Mouse (Mus musculus) forebrain, embryonic 12.5 days (tissue): ENCODE results near the gene Rfpl4. TPM values are rescaled to one million over a fixed set of nuclear protein-coding genes. Genes with fewer than 3 reads are reported as not detected.
"Not testable (repeated sequence)": the region's sequence is repeated elsewhere in the genome, so short reads cannot be mapped to it uniquely, and the experiment has no call there.

Experiments used
- ATAC-seq: fragments of 200-750 bp; cut with Nextera tagmentation; 2 replicates; pipeline ENCODE4 v1.8.0; 2017; ENCODE audit warnings: moderate TSS enrichment; ENCODE audit not compliant: low FRiP score
- H3K27ac ChIP-seq: fragments of 300-500 bp; sonication (generic); 2 replicates; pipeline ENCODE4 v1.5.1; 2016; ENCODE audit warnings: mild to moderate bottlenecking
- H3K27me3 ChIP-seq: fragments of 300-500 bp; sonication (generic); 2 replicates; pipeline ENCODE4 v1.6.1; 2016; ENCODE audit warnings: mild to moderate bottlenecking
- H3K36me3 ChIP-seq: fragments of 300-500 bp; sonication (generic); replicated peaks from 2 replicates; pipeline ENCODE4 v1.6.1; 2016; ENCODE audit warnings: mild to moderate bottlenecking
- H3K4me1 ChIP-seq: fragments of 300-500 bp; sonication (generic); 2 replicates; pipeline ENCODE4 v1.6.1; 2016
- H3K4me2 ChIP-seq: fragments of 300-500 bp; sonication (generic); 2 replicates; pipeline ENCODE4 v1.6.1; 2016; ENCODE audit warnings: mild to moderate bottlenecking, moderate library complexity
- H3K4me3 ChIP-seq: fragments of 300-500 bp; sonication (generic); replicated peaks from 2 replicates; pipeline ENCODE4 v1.5.1; 2016; ENCODE audit warnings: mild to moderate bottlenecking
- H3K9ac ChIP-seq: fragments of 300-500 bp; sonication (generic); 2 replicates; pipeline ENCODE4 v1.6.1; 2016; ENCODE audit warnings: mild to moderate bottlenecking
- H3K9me3 ChIP-seq: fragments of 300-500 bp; sonication (generic); 2 replicates; pipeline ENCODE4 v1.6.1; 2016
- WGBS: fragments of 180-500 bp; shearing (Covaris S2); methylation state at CpG from one replicate; pipeline ENCODE4 v1.1.7; 2016; 5-methylcytosine and 5-hydroxymethylcytosine counted together
- polyA plus RNA-seq: library from polyadenylated mRNA; unstranded; fragments of >200 nt; fragmentation: Nextera tagmentation; extraction: Ambion mirVana; gene quantifications from 2 replicates; pipeline ENCODE4 v1.2.1, GENCODE M21; 2016

Gene Rfpl4
- polyA plus RNA-seq, 1 experiment from 2014 or later: not detected

DNA sequence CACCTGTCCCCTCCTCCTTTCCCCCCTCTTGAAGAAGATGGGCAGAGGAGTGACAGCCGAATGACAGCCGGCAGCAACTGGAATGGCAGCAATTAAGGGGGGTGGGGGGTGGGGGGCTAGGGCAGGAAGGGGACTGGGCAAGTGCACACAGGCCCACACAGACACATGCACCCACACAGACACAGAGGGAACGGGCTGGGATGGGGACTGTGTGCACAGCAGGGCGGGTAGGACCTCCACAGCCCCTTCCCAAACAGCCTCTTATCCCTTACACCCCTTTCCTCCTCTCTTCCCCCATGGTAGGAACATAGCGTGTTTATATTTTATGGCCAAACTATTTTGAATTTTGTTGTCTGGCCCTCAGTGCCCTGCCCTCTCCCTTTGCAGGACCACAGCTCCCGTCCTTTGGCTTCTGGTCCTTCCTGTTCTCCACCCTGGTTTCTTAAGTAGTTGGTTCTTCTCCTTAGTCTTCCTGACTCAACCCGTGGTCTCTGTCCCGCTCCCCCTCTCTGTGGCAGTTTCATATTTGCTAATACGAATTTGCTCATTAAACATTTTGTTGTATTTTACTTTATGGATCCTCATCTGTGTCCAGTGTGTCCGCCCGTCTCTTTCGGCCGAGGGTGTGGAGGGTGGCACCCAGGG is 37.3 kb downstream of the Rfpl4 start:
- peaks cover 16% of the 10 kb centered on the region for H3K4me1 ChIP-seq
- H3K27ac ChIP-seq: peak overlapping the region; percentile 90
- H3K27me3 ChIP-seq, H3K9ac ChIP-seq, H3K9me3 ChIP-seq: not testable (repeated sequence)
- peak; percentile 37 for ATAC-seq
- 49% methylated on average over 9 of the region's 13 CpGs for WGBS
- peak overlapping the region; percentile 94 for H3K4me3 ChIP-seq
- peak overlapping the region; percentile 92 for H3K4me2 ChIP-seq
- peaks cover 61% of the 10 kb centered on the region for H3K36me3 ChIP-seq

DNA sequence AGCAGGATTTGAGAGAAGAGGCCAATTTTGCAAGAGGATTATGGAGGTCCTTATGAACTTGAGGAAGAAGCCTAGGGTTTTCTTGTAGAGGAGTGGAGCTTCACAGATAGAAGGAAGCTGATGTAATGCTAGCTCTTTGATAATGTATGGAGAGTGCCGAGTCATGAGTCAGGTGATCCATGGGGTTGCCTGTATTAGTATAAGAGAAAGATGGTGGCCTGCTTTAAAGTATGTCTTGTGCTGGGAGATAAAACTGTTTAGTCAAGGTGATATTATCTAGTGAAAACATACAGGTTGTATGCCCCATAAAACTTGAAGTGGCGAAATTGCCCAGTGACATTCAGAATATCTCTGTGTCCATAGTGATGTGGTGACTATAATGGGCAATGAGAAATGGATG is 39.8 kb downstream of the Rfpl4 start:
- WGBS: 93% methylated on average over 2 of the region's 2 CpGs
- no peak overlapping the region for H3K9ac ChIP-seq
- H3K27me3 ChIP-seq: no peaks in the 10 kb centered on the region
- no peak overlapping the region for H3K4me2 ChIP-seq
- peaks cover 68% of the 10 kb centered on the region for H3K36me3 ChIP-seq
- H3K4me3 ChIP-seq: no peak overlapping the region
- no peak for ATAC-seq
- no peaks in the 10 kb centered on the region for H3K9me3 ChIP-seq
- H3K27ac ChIP-seq: no peak overlapping the region
- H3K4me1 ChIP-seq: peaks cover 14% of the 10 kb centered on the region

GRCm38 (mm10) chr7:5074984-5075383 is 41.8 kb downstream of the Rfpl4 start:
- Histone ChIP-seq H3K27ac (no peak overlapping the region), H3K9ac (no peak overlapping the region), H3K4me2 (no peak overlapping the region), H3K4me3 (no peak overlapping the region), H3K36me3 (peaks cover 88% of the 10 kb centered on the region), H3K27me3 (no peaks in the 10 kb centered on the region), H3K4me1 (no peaks in the 10 kb centered on the region), H3K9me3 (no peaks in the 10 kb centered on the region)
- no peak for ATAC-seq
- 92% methylated on average over 5 of the region's 5 CpGs for WGBS

DNA sequence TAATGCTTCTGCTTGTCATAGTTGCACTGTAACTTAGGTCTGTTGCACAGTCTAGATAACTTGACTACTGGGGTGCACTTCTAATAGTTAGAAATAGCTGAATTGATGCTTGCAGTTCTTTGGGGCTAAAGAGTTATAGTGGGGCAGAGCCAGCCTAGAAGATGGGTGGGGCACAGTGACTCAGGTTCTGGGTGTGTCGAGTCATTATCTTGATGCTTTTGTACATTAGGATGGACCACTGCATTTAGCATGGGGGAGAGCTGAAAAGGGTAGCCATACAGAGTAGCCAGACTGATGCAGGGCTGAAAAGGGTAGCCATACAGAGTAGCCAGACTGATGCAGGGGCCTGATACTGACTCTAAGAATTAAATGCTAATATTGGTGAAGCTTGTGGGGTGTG is 43.2 kb downstream of the Rfpl4 start:
- Histone ChIP-seq H3K4me2 (no peak overlapping the region), H3K36me3 (peaks cover 96% of the 10 kb centered on the region), H3K9ac (no peak overlapping the region), H3K27ac (no peak overlapping the region), H3K27me3 (no peaks in the 10 kb centered on the region), H3K4me3 (no peak overlapping the region), H3K4me1 (no peaks in the 10 kb centered on the region), H3K9me3 (no peaks in the 10 kb centered on the region)
- ATAC-seq: no peak
- WGBS: 85% methylated on average over 1 of the region's 1 CpGs

DNA sequence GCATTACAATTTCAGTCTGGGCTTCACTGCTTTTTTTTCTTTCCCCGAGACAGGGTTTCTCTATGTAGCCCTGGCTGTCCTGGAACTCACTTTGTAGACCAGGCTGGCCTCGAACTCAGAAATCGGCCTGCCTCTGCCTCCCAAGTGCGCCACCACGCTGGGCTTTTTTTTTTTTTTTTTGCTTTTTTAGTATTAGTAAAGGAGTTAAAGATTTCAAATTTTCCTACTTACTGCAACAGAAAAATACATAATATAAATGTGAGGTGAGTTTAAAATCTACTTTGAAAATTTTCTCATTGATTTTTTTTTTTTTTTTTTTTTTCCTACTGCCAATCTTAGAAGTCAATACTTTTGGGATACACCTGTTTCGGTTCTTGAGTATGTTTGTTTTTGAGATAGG is 51.9 kb downstream of the Rfpl4 start:
- WGBS: 90% methylated on average over 6 of the region's 6 CpGs
- ATAC-seq: no peak
- peaks cover 44% of the 10 kb centered on the region for H3K36me3 ChIP-seq

DNA sequence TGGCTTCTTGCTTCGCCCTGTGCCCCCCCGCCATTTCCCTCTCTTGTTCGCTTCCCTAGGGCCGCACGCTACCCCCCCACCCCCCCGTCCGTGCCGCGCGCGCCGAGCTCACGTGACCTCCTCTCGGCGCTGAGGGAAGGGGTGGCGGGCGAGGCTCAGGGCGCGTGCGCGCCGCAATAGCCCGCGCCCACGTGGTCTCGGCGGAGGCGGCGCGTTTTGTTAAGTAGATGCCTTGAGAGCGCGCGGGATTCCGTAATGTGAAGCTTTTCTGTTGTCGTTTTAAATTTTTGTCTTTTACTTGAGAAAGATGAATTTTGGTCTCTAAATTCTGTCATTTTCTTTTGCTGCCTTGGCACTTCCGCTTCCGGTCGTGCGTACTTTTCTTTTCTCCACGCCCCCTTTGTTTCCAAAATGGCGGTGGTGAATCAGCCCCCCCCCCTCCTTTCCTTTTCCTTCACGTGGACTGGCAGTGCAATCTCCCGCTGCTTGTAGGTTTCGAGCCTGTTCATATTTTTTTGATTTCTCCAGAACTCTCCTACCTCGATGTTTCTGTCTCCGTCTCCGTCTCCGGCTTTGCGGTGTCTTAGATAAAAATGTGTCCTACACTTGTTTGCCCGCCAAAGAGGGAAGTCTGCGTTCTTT is 54.3 kb downstream of the Rfpl4 start:
- Histone ChIP-seq H3K36me3 (peaks cover 19% of the 10 kb centered on the region), H3K27me3 (peaks cover 13% of the 10 kb centered on the region), H3K9ac (peak overlapping the region; percentile 74), H3K27ac (peak overlapping the region; percentile 99), H3K4me2 (peak overlapping the region; percentile 86), H3K9me3 (no peaks in the 10 kb centered on the region), H3K4me1 (peaks cover 41% of the 10 kb centered on the region), H3K4me3 (peak overlapping the region; percentile 72)
- peak; percentile 57 for ATAC-seq
- under 1% methylated on average over 43 of the region's 51 CpGs for WGBS

More for the DNA sequence above, 51.9 kb downstream of the Rfpl4 start:
- H3K4me1 ChIP-seq: peaks cover 36% of the 10 kb centered on the region
- no peaks in the 10 kb centered on the region for H3K9me3 ChIP-seq
- H3K27me3 ChIP-seq: no peaks in the 10 kb centered on the region
- no peak overlapping the region for H3K4me2 ChIP-seq
- no peak overlapping the region for H3K27ac ChIP-seq
- no peak overlapping the region for H3K4me3 ChIP-seq
- H3K9ac ChIP-seq: no peak overlapping the region

DNA sequence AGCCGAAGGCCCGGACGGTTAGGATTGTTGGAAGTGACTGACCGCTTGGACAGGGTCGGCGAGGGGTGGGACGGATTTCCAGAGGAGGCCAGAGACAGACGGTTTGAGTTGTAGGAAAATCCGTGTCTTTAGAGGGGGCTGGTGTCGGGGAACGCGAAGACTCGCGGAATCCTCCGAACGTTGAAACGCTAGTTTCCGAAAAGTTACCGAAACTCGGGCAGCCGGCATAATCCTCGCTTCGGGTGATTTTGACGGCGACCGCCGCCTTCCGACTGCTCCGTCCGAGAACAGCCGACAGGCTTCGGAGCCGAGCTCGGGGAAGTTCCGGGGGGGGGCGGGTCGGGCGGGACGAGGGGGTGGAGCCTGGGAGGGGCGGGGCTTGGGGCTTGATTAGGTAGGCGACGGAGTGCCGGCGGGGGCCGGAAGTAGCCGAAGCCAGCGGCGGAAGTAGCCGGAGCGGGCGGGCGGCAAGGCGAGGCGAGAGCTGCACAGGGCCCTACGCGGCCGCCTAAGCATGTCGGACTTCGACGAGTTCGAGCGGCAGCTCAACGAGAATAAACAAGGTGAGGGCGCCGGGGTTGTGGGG is 54.9 kb downstream of the Rfpl4 start, which contains the start of gene U2af2:
U2af2 (plus strand) TSS at position 370 of the 586 bp plus-strand sequence.
- peaks cover 13% of the 10 kb centered on the region for H3K36me3 ChIP-seq
- peak; percentile 85 for ATAC-seq
- peak within 1 kb of the TSS; percentile 99 for H3K27ac ChIP-seq
- H3K4me3 ChIP-seq: peak within 1 kb of the TSS; percentile 72
- H3K9me3 ChIP-seq: no peaks in the 10 kb centered on the region
- peak within 1 kb of the TSS; percentile 86 for H3K4me2 ChIP-seq
- peaks cover 46% of the 10 kb centered on the region for H3K4me1 ChIP-seq
- peaks cover 19% of the 10 kb centered on the region for H3K27me3 ChIP-seq
- WGBS: under 1% methylated on average over 61 of the region's 65 CpGs
- peak within 1 kb of the TSS; percentile 74 for H3K9ac ChIP-seq

GRCm38 (mm10) chr7:5060944-5061773 is 55.6 kb downstream of the Rfpl4 start:
- H3K9me3 ChIP-seq: no peaks in the 10 kb centered on the region
- peaks cover 26% of the 10 kb centered on the region for H3K27me3 ChIP-seq
- H3K4me3 ChIP-seq: peak overlapping the region; percentile 72
- H3K27ac ChIP-seq: peak overlapping the region; percentile 99
- peak overlapping the region; percentile 74 for H3K9ac ChIP-seq
- peak; percentile 90 for ATAC-seq
- peak overlapping the region; percentile 86 for H3K4me2 ChIP-seq
- peaks cover 53% of the 10 kb centered on the region for H3K4me1 ChIP-seq
- H3K36me3 ChIP-seq: peaks cover 6% of the 10 kb centered on the region
- WGBS: under 1% methylated on average over 60 of the region's 60 CpGs

DNA sequence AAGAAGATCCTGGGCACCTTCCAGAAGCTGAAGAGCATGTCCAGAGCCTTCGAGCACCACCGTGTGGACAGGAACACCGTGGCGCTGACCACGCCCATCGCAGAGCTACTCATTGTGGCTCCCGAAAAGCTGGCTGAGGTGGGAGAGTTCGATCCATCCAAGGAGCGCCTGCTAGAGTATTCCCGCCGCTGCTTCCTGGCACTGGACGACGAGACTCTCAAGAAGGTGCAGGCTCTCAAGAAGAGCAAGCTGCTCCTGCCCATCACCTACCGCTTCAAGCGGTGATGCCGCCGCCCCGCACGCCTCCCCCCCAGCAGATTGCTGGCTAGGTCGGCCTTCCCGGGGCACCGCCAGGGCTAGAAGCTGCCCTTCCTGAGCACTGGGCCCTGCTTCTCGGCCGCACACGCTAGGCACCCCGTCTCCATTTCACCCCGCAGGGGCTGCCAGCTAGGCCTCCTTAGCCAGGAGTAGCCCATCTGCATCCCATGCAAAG is 56.5 kb downstream of the Rfpl4 start:
- Histone ChIP-seq H3K36me3 (no peaks in the 10 kb centered on the region), H3K4me1 (peaks cover 45% of the 10 kb centered on the region), H3K27ac (peak overlapping the region; percentile 99), H3K9me3 (no peaks in the 10 kb centered on the region), H3K4me3 (peak overlapping the region; percentile 72), H3K4me2 (peak overlapping the region; percentile 86), H3K27me3 (peaks cover 35% of the 10 kb centered on the region), H3K9ac (peak overlapping the region; percentile 74)
- WGBS: 3% methylated on average over 27 of the region's 27 CpGs
- ATAC-seq: peak; percentile 5; the same call in 1 of the 2 replicates
